Mouse (Mus musculus): Measurements from ENCODE around the gene Gm15517. TPM values are rescaled to one million over a fixed set of nuclear protein-coding genes. Genes with fewer than 3 reads are reported as not detected.
A peak's percentile ranks its signal among the peaks of the same experiment; 100 is the strongest.
"Not testable (repeated sequence)": the region's sequence is repeated elsewhere in the genome, so short reads cannot be mapped to it uniquely, and the experiment has no call there.

The Gm15517 gene
- polyA plus RNA-seq, 1 experiment: not detected

GRCm38 (mm10) chr7:44280959-44281358 is 19.7 kb downstream of the Gm15517 start:
- peaks cover 4% of the 10 kb centered on the region for H3K4me1 ChIP-seq (ENCODE audit: control insufficient read depth, insufficient read depth, low read length)
- TF ChIP-seq CTCF (IDR thresholded peaks at IDR 0.05; ENCODE audit: low read depth, low read length) (no peak), POLR2A (IDR thresholded peaks at IDR 0.05; ENCODE audit: borderline replicate concordance, low read depth, low read length) (no peak)
- no peak overlapping the region for H3K27ac ChIP-seq (ENCODE audit: insufficient read depth, low read depth, low read length)
- H3K4me3 ChIP-seq (ENCODE audit: insufficient read depth, low read length): no peak overlapping the region

GRCm38 (mm10) chr7:44281586-44281985 is 20.3 kb downstream of the Gm15517 start:
- Histone ChIP-seq H3K4me1 (ENCODE audit: control insufficient read depth, insufficient read depth, low read length) (peaks cover 4% of the 10 kb centered on the region), H3K27ac (ENCODE audit: insufficient read depth, low read depth, low read length) (no peak overlapping the region), H3K4me3 (ENCODE audit: insufficient read depth, low read length) (no peak overlapping the region)
- no peak for TF ChIP-seq CTCF (IDR thresholded peaks at IDR 0.05; ENCODE audit: low read depth, low read length)
- TF ChIP-seq POLR2A (IDR thresholded peaks at IDR 0.05; ENCODE audit: borderline replicate concordance, low read depth, low read length): no peak

GRCm38 (mm10) chr7:44287760-44288159 is 26.5 kb downstream of the Gm15517 start:
- no peaks in the 10 kb centered on the region for H3K4me1 ChIP-seq (ENCODE audit: control insufficient read depth, insufficient read depth, low read length)
- no peak overlapping the region for H3K4me3 ChIP-seq (ENCODE audit: insufficient read depth, low read length)
- TF ChIP-seq CTCF (IDR thresholded peaks at IDR 0.05; ENCODE audit: low read depth, low read length) (no peak), POLR2A (IDR thresholded peaks at IDR 0.05; ENCODE audit: borderline replicate concordance, low read depth, low read length) (no peak)
- H3K27ac ChIP-seq (ENCODE audit: insufficient read depth, low read depth, low read length): no peak overlapping the region

GRCm38 (mm10) chr7:44290986-44291385 is 29.7 kb downstream of the Gm15517 start:
- Histone ChIP-seq H3K4me1 (ENCODE audit: control insufficient read depth, insufficient read depth, low read length) (no peaks in the 10 kb centered on the region), H3K4me3 (ENCODE audit: insufficient read depth, low read length) (no peak overlapping the region), H3K27ac (ENCODE audit: insufficient read depth, low read depth, low read length) (no peak overlapping the region)
- TF ChIP-seq POLR2A (IDR thresholded peaks at IDR 0.05; ENCODE audit: borderline replicate concordance, low read depth, low read length) (no peak), CTCF (IDR thresholded peaks at IDR 0.05; ENCODE audit: low read depth, low read length) (no peak)

GRCm38 (mm10) chr7:44291418-44291817 is 30.2 kb downstream of the Gm15517 start:
- Histone ChIP-seq H3K4me3 (ENCODE audit: insufficient read depth, low read length) (no peak overlapping the region), H3K27ac (ENCODE audit: insufficient read depth, low read depth, low read length) (no peak overlapping the region), H3K4me1 (ENCODE audit: control insufficient read depth, insufficient read depth, low read length) (no peaks in the 10 kb centered on the region)
- TF ChIP-seq CTCF (IDR thresholded peaks at IDR 0.05; ENCODE audit: low read depth, low read length) (no peak), POLR2A (IDR thresholded peaks at IDR 0.05; ENCODE audit: borderline replicate concordance, low read depth, low read length) (no peak)

GRCm38 (mm10) chr7:44297501-44297900 is 36.3 kb downstream of the Gm15517 start:
- not testable (repeated sequence) for H3K4me1 ChIP-seq (ENCODE audit: control insufficient read depth, insufficient read depth, low read length); H3K4me3 ChIP-seq (ENCODE audit: insufficient read depth, low read length); H3K27ac ChIP-seq (ENCODE audit: insufficient read depth, low read depth, low read length)

- no peak for TF ChIP-seq POLR2A (IDR thresholded peaks at IDR 0.05; ENCODE audit: borderline replicate concordance, low read depth, low read length)
- TF ChIP-seq CTCF (IDR thresholded peaks at IDR 0.05; ENCODE audit: low read depth, low read length): no peak
- Histone ChIP-seq H3K27ac (ENCODE audit: insufficient read depth, low read depth, low read length) (peak overlapping the region; percentile 75), H3K4me1 (ENCODE audit: control insufficient read depth, insufficient read depth, low read length) (peaks cover 21% of the 10 kb centered on the region), H3K4me3 (ENCODE audit: insufficient read depth, low read length) (peak overlapping the region; percentile 82)
Observed at GRCm38 (mm10) chr7:44303346-44304340, 42.4 kb downstream of the Gm15517 start.

GRCm38 (mm10) chr7:44304463-44304774 is 43.2 kb downstream of the Gm15517 start:
- Histone ChIP-seq H3K4me1 (ENCODE audit: control insufficient read depth, insufficient read depth, low read length) (peaks cover 21% of the 10 kb centered on the region), H3K27ac (ENCODE audit: insufficient read depth, low read depth, low read length) (peak overlapping the region; percentile 75), H3K4me3 (ENCODE audit: insufficient read depth, low read length) (peak overlapping the region; percentile 82)
- TF ChIP-seq POLR2A (IDR thresholded peaks at IDR 0.05; ENCODE audit: borderline replicate concordance, low read depth, low read length) (no peak), CTCF (IDR thresholded peaks at IDR 0.05; ENCODE audit: low read depth, low read length) (no peak)

GRCm38 (mm10) chr7:44304775-44305641 is 43.8 kb downstream of the Gm15517 start:
- H3K27ac ChIP-seq (ENCODE audit: insufficient read depth, low read depth, low read length): peak overlapping the region; percentile 75
- peak overlapping the region; percentile 82 for H3K4me3 ChIP-seq (ENCODE audit: insufficient read depth, low read length)
- peaks cover 21% of the 10 kb centered on the region for H3K4me1 ChIP-seq (ENCODE audit: control insufficient read depth, insufficient read depth, low read length)
- TF ChIP-seq POLR2A (IDR thresholded peaks at IDR 0.05; ENCODE audit: borderline replicate concordance, low read depth, low read length) (no peak), CTCF (IDR thresholded peaks at IDR 0.05; ENCODE audit: low read depth, low read length) (no peak)

- Histone ChIP-seq H3K4me3 (ENCODE audit: insufficient read depth, low read length) (0 out of 2 replicates have a peak overlapping the region, but pooled peaks have one; percentile 0), H3K4me1 (ENCODE audit: control insufficient read depth, insufficient read depth, low read length) (peaks cover 21% of the 10 kb centered on the region), H3K27ac (ENCODE audit: insufficient read depth, low read depth, low read length) (no peak overlapping the region)
- TF ChIP-seq POLR2A (IDR thresholded peaks at IDR 0.05; ENCODE audit: borderline replicate concordance, low read depth, low read length) (no peak), CTCF (IDR thresholded peaks at IDR 0.05; ENCODE audit: low read depth, low read length) (no peak)
Observed at GRCm38 (mm10) chr7:44305686-44306085, 44.4 kb downstream of the Gm15517 start.

Measured in bone marrow macrophage, adult 2 months (primary cell).